Mouse (Mus musculus): Measurements from ENCODE around the gene Nrgn.

Gene Nrgn

GRCm38 (mm10) chr9:37554838-37555748, 2.4 kb upstream of the Nrgn start, which contains the start of gene Siae:
Gene Siae, plus strand, starts transcription at chr9:37555698.
- in situ Hi-C loops (cut with MboI, MseI): no loop called here

- in situ Hi-C loops (cut with MboI, MseI): no loop called here
These were observed 1.6 kb upstream of the Nrgn start for GRCm38 (mm10) chr9:37554279-37554678.

- in situ Hi-C loops (cut with MboI, MseI): no loop called here
These were observed 763 bp downstream of the Nrgn start for GRCm38 (mm10) chr9:37551751-37552531.

GRCm38 (mm10) chr9:37550435-37550834, 2.3 kb downstream of the Nrgn start:
- in situ Hi-C loops (cut with MboI, MseI): no loop called here

GRCm38 (mm10) chr9:37546889-37547288, 5.8 kb downstream of the Nrgn start:
- in situ Hi-C loops (cut with MboI, MseI): no loop called here

GRCm38 (mm10) chr9:37545847-37546452, 6.8 kb downstream of the Nrgn start:
- in situ Hi-C loops (cut with MboI, MseI): no loop called here

- in situ Hi-C loops (cut with MboI, MseI): no loop called here
These were observed 7.5 kb downstream of the Nrgn start for GRCm38 (mm10) chr9:37545166-37545610.

GRCm38 (mm10) chr9:37544447-37545165, 8.1 kb downstream of the Nrgn start:
- in situ Hi-C loops (cut with MboI, MseI): no loop called here

GRCm38 (mm10) chr9:37543869-37544440, 8.7 kb downstream of the Nrgn start:
- in situ Hi-C loops (cut with MboI, MseI): no loop called here

- in situ Hi-C loops (cut with MboI, MseI): no loop called here
These were observed 10.7 kb downstream of the Nrgn start for GRCm38 (mm10) chr9:37541851-37542642.

GRCm38 (mm10) chr9:37540701-37541575, 11.8 kb downstream of the Nrgn start:
- in situ Hi-C loops (cut with MboI, MseI): no loop called here

GRCm38 (mm10) chr9:37540226-37540625, 12.5 kb downstream of the Nrgn start:
- in situ Hi-C loops (cut with MboI, MseI): no loop called here

GRCm38 (mm10) chr9:37539170-37540025, 13.3 kb downstream of the Nrgn start, which contains the start of gene Vsig2:
Gene Vsig2, plus strand, starts transcription at chr9:37539255.
- in situ Hi-C loops (cut with MboI, MseI): loop anchor here (5.0 kb wide), 1 partner anchor 77 kb away; no protein-coding TSS in a partner anchor

- in situ Hi-C loops (cut with MboI, MseI): loop anchor here (5.0 kb wide), 1 partner anchor 75 kb away; no protein-coding TSS in a partner anchor
These were observed 14.9 kb downstream of the Nrgn start for GRCm38 (mm10) chr9:37537658-37538250.

GRCm38 (mm10) chr9:37536851-37537250, 15.9 kb downstream of the Nrgn start:
- in situ Hi-C loops (cut with MboI, MseI): loop anchor here (5.0 kb wide), 1 partner anchor 75 kb away; no protein-coding TSS in a partner anchor

GRCm38 (mm10) chr9:37530888-37531705, 21.6 kb downstream of the Nrgn start:
- in situ Hi-C loops (cut with MboI, MseI): no loop called here

Data from T-helper 1 cell (primary cell).